Mouse (Mus musculus) CH12.LX (cell line): ENCODE measurements at regions not wholly inside any gene's neighbourhood (a gene's known extent, or its start where the extent isn't known, plus 50 kb on each side); places are given as distances from the start of the nearest gene placed in this dataset.

Source experiments
- DNase-seq: peaks from one replicate; pipeline ENCODE4 v3.0.0-alpha.2; 2013; ENCODE audit errors: extremely low read depth
- H3K27ac ChIP-seq: 2 replicates; pipeline ENCODE4 v1.5.1; 2012; ENCODE audit warnings: low read depth, mild to moderate bottlenecking, control low read depth, moderate library complexity; ENCODE audit not compliant: insufficient read depth
- H3K27me3 ChIP-seq: replicated peaks from 2 replicates; pipeline ENCODE3; 2012; ENCODE audit warnings: inconsistent platforms
- H3K36me3 ChIP-seq, 2 experiments: replicated peaks in 1 of 2; 2 replicates each; pipeline versions ENCODE3 to v1.6.1; 2012; ENCODE audit warnings: inconsistent platforms in 1 of 2, low read length in 1 of 2, mild to moderate bottlenecking in 1 of 2, mixed read lengths in 1 of 2, moderate library complexity in 1 of 2; ENCODE audit not compliant: control insufficient read depth in 1 of 2, insufficient read depth in 1 of 2
- H3K4me1 ChIP-seq, 2 experiments: 2 replicates each; pipeline ENCODE4 v1.6.1; 2012; ENCODE audit warnings: inconsistent platforms in 1 of 2, moderate library complexity in 1 of 2; ENCODE audit not compliant: insufficient read depth in 2 of 2, control insufficient read depth in 1 of 2
- H3K4me2 ChIP-seq: 2 replicates; pipeline ENCODE4 v1.6.1; 2012; ENCODE audit warnings: low read depth, mild to moderate bottlenecking, control low read depth; ENCODE audit not compliant: poor library complexity, insufficient read depth, severe bottlenecking
- H3K4me3 ChIP-seq, 3 experiments: fragments of 150-350 bp in 1 of 3; sonication (generic) in 1 of 3; replicated peaks in 1 of 3; 2 replicates each; pipeline versions ENCODE3 to v1.5.1; 2011 to 2012; ENCODE audit warnings: low read depth in 2 of 3, low read length in 2 of 3, mild to moderate bottlenecking in 2 of 3, moderate library complexity in 2 of 3, control low read depth in 1 of 3, improper control_type of control experiment in 1 of 3, inconsistent platforms in 1 of 3, mixed read lengths in 1 of 3; ENCODE audit not compliant: poor library complexity in 1 of 3
- H3K79me2 ChIP-seq: replicated peaks from 2 replicates; pipeline ENCODE4 v1.6.1; 2012; ENCODE audit warnings: mild to moderate bottlenecking, moderate library complexity; ENCODE audit not compliant: control insufficient read depth, poor library complexity, insufficient read depth, severe bottlenecking; ENCODE audit errors: extremely low read depth
- H3K9ac ChIP-seq: 2 replicates; pipeline ENCODE4 v1.6.1; 2012; ENCODE audit warnings: low read depth, mild to moderate bottlenecking, control low read depth, moderate library complexity; ENCODE audit not compliant: insufficient read depth
- H3K9me3 ChIP-seq: replicated peaks from 2 replicates; pipeline ENCODE3; 2012; ENCODE audit warnings: low read length, inconsistent platforms, mixed read lengths
- BHLHE40 ChIP-seq: IDR thresholded peaks from 2 replicates; pipeline ENCODE4 v1.6.1; 2011; ENCODE audit warnings: mild to moderate bottlenecking, low read depth, low read length, improper control_type of control experiment
- CHD1 ChIP-seq: IDR thresholded peaks from 2 replicates; pipeline ENCODE4 v1.6.1; 2012; ENCODE audit warnings: low read depth, low read length, improper control_type of control experiment, inconsistent platforms
- CHD2 ChIP-seq: IDR thresholded peaks from 2 replicates; pipeline ENCODE4 v1.6.1; 2011; ENCODE audit warnings: low read length, improper control_type of control experiment
- CTCF ChIP-seq, 2 experiments: IDR thresholded peaks in 1 of 2; conservative IDR thresholded peaks in 1 of 2; 2 replicates each; pipeline ENCODE4 v1.5.1; 2011 to 2012; ENCODE audit warnings: low read depth in 2 of 2, low read length in 2 of 2, improper control_type of control experiment in 1 of 2, inconsistent platforms in 1 of 2, mild to moderate bottlenecking in 1 of 2, moderate library complexity in 1 of 2
- E2F4 ChIP-seq: IDR thresholded peaks from 2 replicates; pipeline ENCODE4 v1.6.1; 2011; ENCODE audit warnings: low read depth, low read length, improper control_type of control experiment; ENCODE audit not compliant: insufficient replicate concordance
- ELF1 ChIP-seq: IDR thresholded peaks from 2 replicates; pipeline ENCODE4 v1.6.1; 2014; ENCODE audit warnings: low read depth, mild to moderate bottlenecking, inconsistent platforms, low read length, improper control_type of control experiment
- EP300 ChIP-seq: IDR thresholded peaks from 2 replicates; pipeline ENCODE4 v1.6.1; 2011; ENCODE audit warnings: low read length, improper control_type of control experiment
- ETS1 ChIP-seq: conservative IDR thresholded peaks from 2 replicates; pipeline ENCODE4 v1.6.1; 2012; ENCODE audit warnings: low read depth, mild to moderate bottlenecking, inconsistent platforms, low read length, improper control_type of control experiment, moderate library complexity
- GABPA ChIP-seq: IDR thresholded peaks from 2 replicates; pipeline ENCODE4 v1.6.1; 2012; ENCODE audit warnings: low read depth, low read length, improper control_type of control experiment, inconsistent platforms; ENCODE audit not compliant: insufficient replicate concordance
- HCFC1 ChIP-seq: IDR thresholded peaks from 2 replicates; pipeline ENCODE4 v1.6.1; 2012; ENCODE audit warnings: low read depth, mild to moderate bottlenecking, inconsistent platforms, low read length, improper control_type of control experiment
- IRF4 ChIP-seq: IDR thresholded peaks from 2 replicates; pipeline ENCODE4 v1.6.1; 2014; ENCODE audit warnings: low read depth, mild to moderate bottlenecking, inconsistent platforms, low read length, improper control_type of control experiment
- JUN ChIP-seq: IDR thresholded peaks from 2 replicates; pipeline ENCODE4 v1.6.1; 2011; ENCODE audit warnings: low read depth, mild to moderate bottlenecking, low read length, improper control_type of control experiment, moderate library complexity; ENCODE audit not compliant: insufficient read depth
- JUND ChIP-seq: conservative IDR thresholded peaks from 2 replicates; pipeline ENCODE4 v1.6.1; 2011; ENCODE audit warnings: low read depth, low read length, improper control_type of control experiment
- KAT2A ChIP-seq: IDR thresholded peaks from 2 replicates; pipeline ENCODE4 v1.6.1; 2012; ENCODE audit warnings: low read length, improper control_type of control experiment, inconsistent platforms; ENCODE audit not compliant: insufficient replicate concordance
- MAFK ChIP-seq: IDR thresholded peaks from 2 replicates; pipeline ENCODE4 v1.6.1; 2011; ENCODE audit warnings: low read length, improper control_type of control experiment; ENCODE audit not compliant: insufficient replicate concordance
- MAX ChIP-seq: IDR thresholded peaks from 2 replicates; pipeline ENCODE4 v1.6.1; 2011; ENCODE audit warnings: low read length, improper control_type of control experiment
- MAZ ChIP-seq: IDR thresholded peaks from 2 replicates; pipeline ENCODE4 v1.6.1; 2012; ENCODE audit warnings: low read depth, mild to moderate bottlenecking, inconsistent platforms, low read length, improper control_type of control experiment, moderate library complexity
- MEF2A ChIP-seq: IDR thresholded peaks from 2 replicates; pipeline ENCODE4 v1.6.1; 2014; ENCODE audit warnings: low read depth, mild to moderate bottlenecking, inconsistent platforms, low read length, improper control_type of control experiment, borderline replicate concordance
- MXI1 ChIP-seq: IDR thresholded peaks from 2 replicates; pipeline ENCODE4 v1.6.1; 2011; ENCODE audit warnings: mild to moderate bottlenecking, low read depth, low read length, improper control_type of control experiment
- MYC ChIP-seq: IDR thresholded peaks from 2 replicates; pipeline ENCODE4 v1.6.1; 2011; ENCODE audit warnings: low read depth, mild to moderate bottlenecking, improper control_type of control experiment, low read length
- NELFE ChIP-seq: IDR thresholded peaks from 2 replicates; pipeline ENCODE4 v1.6.1; 2011; ENCODE audit warnings: low read depth, low read length, improper control_type of control experiment
- NRF1 ChIP-seq: IDR thresholded peaks from 2 replicates; pipeline ENCODE4 v1.6.1; 2014; ENCODE audit warnings: low read depth, mild to moderate bottlenecking, inconsistent platforms, low read length, improper control_type of control experiment, moderate library complexity
- PAX5 ChIP-seq: IDR thresholded peaks from 2 replicates; pipeline ENCODE4 v1.6.1; 2012; ENCODE audit warnings: low read length, inconsistent platforms, mixed read lengths
- POLR2A ChIP-seq: IDR thresholded peaks from 2 replicates; pipeline ENCODE4 v1.6.1; 2011; ENCODE audit warnings: low read depth, mild to moderate bottlenecking, improper control_type of control experiment, low read length
- POLR2AphosphoS2 ChIP-seq: IDR thresholded peaks from 2 replicates; pipeline ENCODE4 v1.6.1; 2011; ENCODE audit warnings: low read depth, low read length, improper control_type of control experiment
- RAD21 ChIP-seq: IDR thresholded peaks from 2 replicates; pipeline ENCODE4 v1.6.1; 2011; ENCODE audit warnings: low read depth, mild to moderate bottlenecking, low read length, improper control_type of control experiment, moderate library complexity
- RCOR1 ChIP-seq: conservative IDR thresholded peaks from 2 replicates; pipeline ENCODE4 v1.6.1; 2012; ENCODE audit warnings: low read depth, mild to moderate bottlenecking, inconsistent platforms, low read length, improper control_type of control experiment
- SIN3A ChIP-seq: IDR thresholded peaks from 2 replicates; pipeline ENCODE4 v1.6.1; 2012; ENCODE audit warnings: low read length, improper control_type of control experiment, inconsistent platforms
- SMC3 ChIP-seq: IDR thresholded peaks from 2 replicates; pipeline ENCODE4 v1.6.1; 2011; ENCODE audit warnings: low read depth, low read length, improper control_type of control experiment
- TBP ChIP-seq: conservative IDR thresholded peaks from 2 replicates; pipeline ENCODE4 v1.6.1; 2011; ENCODE audit warnings: low read depth, low read length, improper control_type of control experiment
- TCF12 ChIP-seq: IDR thresholded peaks from 2 replicates; pipeline ENCODE4 v1.6.1; 2014; ENCODE audit warnings: low read depth, mild to moderate bottlenecking, inconsistent platforms, low read length, improper control_type of control experiment
- UBTF ChIP-seq: IDR thresholded peaks from 2 replicates; pipeline ENCODE4 v1.6.1; 2012; ENCODE audit warnings: low read depth, mild to moderate bottlenecking, inconsistent platforms, low read length, improper control_type of control experiment, moderate library complexity
- USF1 ChIP-seq: IDR thresholded peaks from 2 replicates; pipeline ENCODE4 v1.6.1; 2014; ENCODE audit warnings: low read depth, mild to moderate bottlenecking, inconsistent platforms, low read length, improper control_type of control experiment
- USF2 ChIP-seq: conservative IDR thresholded peaks from 2 replicates; pipeline ENCODE4 v1.6.1; 2011; ENCODE audit warnings: low read depth, low read length, improper control_type of control experiment
- ZC3H11A ChIP-seq: IDR thresholded peaks from 2 replicates; pipeline ENCODE4 v1.6.1; 2012; ENCODE audit warnings: low read depth, mild to moderate bottlenecking, inconsistent platforms, low read length, improper control_type of control experiment
- ZKSCAN1 ChIP-seq: IDR thresholded peaks from 2 replicates; pipeline ENCODE4 v1.6.1; 2012; ENCODE audit warnings: low read depth, inconsistent platforms, low read length, improper control_type of control experiment, borderline replicate concordance
- ZMIZ1 ChIP-seq: IDR thresholded peaks from 2 replicates; pipeline ENCODE4 v1.6.1; 2012; ENCODE audit warnings: low read depth, mild to moderate bottlenecking, inconsistent platforms, low read length, improper control_type of control experiment
- ZNF384 ChIP-seq: IDR thresholded peaks from 2 replicates; pipeline ENCODE4 v1.6.1; 2012; ENCODE audit warnings: low read depth, low read length, improper control_type of control experiment, inconsistent platforms
- dilution Hi-C: fragments of 300-500 bp; cut with MboI; formaldehyde crosslinking; loops from 2 replicates; pipeline ENCODE4 v1.14.3; 2020; ENCODE audit warnings: low sequenced_read_pairs; ENCODE audit not compliant: extremely low pct_unique_long_range_greater_than_20kb, extremely low pct_ligation_motif_present
- in situ Hi-C: fragments of 300-500 bp; cut with MboI; formaldehyde crosslinking; loops from 3 replicates; pipeline ENCODE4 v1.14.3; 2019; ENCODE audit warnings: low sequenced_read_pairs, low pct_ligation_motif_present, low pct_unique_long_range_greater_than_20kb, mixed read lengths

GRCm38 (mm10) chr9:52234775-52235174 lies 66.4 kb upstream of the Zc3h12c start:
- H3K27ac ChIP-seq, result no peak overlapping the region
- peaks cover 18 to 63% of the 10 kb centered on the region in 2 experiments for H3K4me1 ChIP-seq
- no peak overlapping the region for H3K9ac ChIP-seq
- H3K36me3 ChIP-seq, result no peaks in the 10 kb centered on the region
- in situ Hi-C loops (no loop called here), dilution Hi-C loops (no loop called here)
- DNase-seq, result peak; percentile 57
- H3K9me3 ChIP-seq, result no peaks in the 10 kb centered on the region
- H3K27me3 ChIP-seq, result no peaks in the 10 kb centered on the region
- no peak overlapping the region for H3K4me3 ChIP-seq
- H3K4me2 ChIP-seq, result peak overlapping the region; percentile 53; the same call in 1 of the 2 replicates
- no peaks in the 10 kb centered on the region for H3K79me2 ChIP-seq
- TF ChIP-seq JUN (no peak), ZNF384 (peak; percentile 97), EP300 (peak; percentile 82), NELFE (no peak), CHD2 (no peak), SIN3A (no peak), USF1 (no peak), CHD1 (no peak), GABPA (no peak), ZMIZ1 (no peak), USF2 (no peak), IRF4 (peak; percentile 82), RAD21 (no peak), MAFK (no peak), MAZ (no peak), SMC3 (no peak), ZKSCAN1 (no peak), JUND (peak; percentile 12; the same call in 1 of the 2 replicates), HCFC1 (no peak), POLR2AphosphoS2 (no peak), ELF1 (no peak), MAX (peak; percentile 93), ZC3H11A (no peak), E2F4 (no peak), CTCF (conservative IDR thresholded peaks at IDR 0.05 in 1 of 2, IDR thresholded peaks at IDR 0.05 in 1 of 2; ENCODE audit: low read depth in 2 of 2, low read length in 2 of 2) (no peak), MXI1 (peak; percentile 67; the same call in 1 of the 2 replicates), KAT2A (no peak), PAX5 (no peak), RCOR1 (no peak), MEF2A (no peak), POLR2A (no peak), NRF1 (no peak), UBTF (no peak), BHLHE40 (peak; percentile 75), ETS1 (peak; percentile 56), TCF12 (no peak), TBP (no peak), MYC (peak; percentile 90)
